Mouse (Mus musculus) CH12.LX (cell line): ENCODE results near the gene Sh3bp2. TPM values are rescaled to one million over a fixed set of nuclear protein-coding genes. Genes with fewer than 3 reads are reported as not detected.

ENCODE experiments used
- DNase-seq: peaks from one replicate; pipeline ENCODE4 v3.0.0-alpha.2; 2013; ENCODE audit errors: extremely low read depth
- H3K27ac ChIP-seq: 2 replicates; pipeline ENCODE4 v1.5.1; 2012; ENCODE audit warnings: low read depth, mild to moderate bottlenecking, control low read depth, moderate library complexity; ENCODE audit not compliant: insufficient read depth
- H3K27me3 ChIP-seq: replicated peaks from 2 replicates; pipeline ENCODE3; 2012; ENCODE audit warnings: inconsistent platforms
- H3K36me3 ChIP-seq, 2 experiments: replicated peaks in 1 of 2; 2 replicates each; pipeline versions ENCODE3 to v1.6.1; 2012; ENCODE audit warnings: inconsistent platforms in 1 of 2, low read length in 1 of 2, mild to moderate bottlenecking in 1 of 2, mixed read lengths in 1 of 2, moderate library complexity in 1 of 2; ENCODE audit not compliant: control insufficient read depth in 1 of 2, insufficient read depth in 1 of 2
- H3K4me1 ChIP-seq, 2 experiments: 2 replicates each; pipeline ENCODE4 v1.6.1; 2012; ENCODE audit warnings: inconsistent platforms in 1 of 2, moderate library complexity in 1 of 2; ENCODE audit not compliant: insufficient read depth in 2 of 2, control insufficient read depth in 1 of 2
- H3K4me2 ChIP-seq: 2 replicates; pipeline ENCODE4 v1.6.1; 2012; ENCODE audit warnings: low read depth, mild to moderate bottlenecking, control low read depth; ENCODE audit not compliant: poor library complexity, insufficient read depth, severe bottlenecking
- H3K4me3 ChIP-seq, 3 experiments: fragments of 150-350 bp in 1 of 3; sonication (generic) in 1 of 3; replicated peaks in 1 of 3; 2 replicates each; pipeline versions ENCODE3 to v1.5.1; 2011 to 2012; ENCODE audit warnings: low read depth in 2 of 3, low read length in 2 of 3, mild to moderate bottlenecking in 2 of 3, moderate library complexity in 2 of 3, control low read depth in 1 of 3, improper control_type of control experiment in 1 of 3, inconsistent platforms in 1 of 3, mixed read lengths in 1 of 3; ENCODE audit not compliant: poor library complexity in 1 of 3
- H3K79me2 ChIP-seq: replicated peaks from 2 replicates; pipeline ENCODE4 v1.6.1; 2012; ENCODE audit warnings: mild to moderate bottlenecking, moderate library complexity; ENCODE audit not compliant: control insufficient read depth, poor library complexity, insufficient read depth, severe bottlenecking; ENCODE audit errors: extremely low read depth
- H3K9ac ChIP-seq: 2 replicates; pipeline ENCODE4 v1.6.1; 2012; ENCODE audit warnings: low read depth, mild to moderate bottlenecking, control low read depth, moderate library complexity; ENCODE audit not compliant: insufficient read depth
- H3K9me3 ChIP-seq: replicated peaks from 2 replicates; pipeline ENCODE3; 2012; ENCODE audit warnings: low read length, inconsistent platforms, mixed read lengths
- CTCF ChIP-seq, 2 experiments: IDR thresholded peaks in 1 of 2; conservative IDR thresholded peaks in 1 of 2; 2 replicates each; pipeline ENCODE4 v1.5.1; 2011 to 2012; ENCODE audit warnings: low read depth in 2 of 2, low read length in 2 of 2, improper control_type of control experiment in 1 of 2, inconsistent platforms in 1 of 2, mild to moderate bottlenecking in 1 of 2, moderate library complexity in 1 of 2
- E2F4 ChIP-seq: IDR thresholded peaks from 2 replicates; pipeline ENCODE4 v1.6.1; 2011; ENCODE audit warnings: low read depth, low read length, improper control_type of control experiment; ENCODE audit not compliant: insufficient replicate concordance
- ELF1 ChIP-seq: IDR thresholded peaks from 2 replicates; pipeline ENCODE4 v1.6.1; 2014; ENCODE audit warnings: low read depth, mild to moderate bottlenecking, inconsistent platforms, low read length, improper control_type of control experiment
- EP300 ChIP-seq: IDR thresholded peaks from 2 replicates; pipeline ENCODE4 v1.6.1; 2011; ENCODE audit warnings: low read length, improper control_type of control experiment
- ETS1 ChIP-seq: conservative IDR thresholded peaks from 2 replicates; pipeline ENCODE4 v1.6.1; 2012; ENCODE audit warnings: low read depth, mild to moderate bottlenecking, inconsistent platforms, low read length, improper control_type of control experiment, moderate library complexity
- HCFC1 ChIP-seq: IDR thresholded peaks from 2 replicates; pipeline ENCODE4 v1.6.1; 2012; ENCODE audit warnings: low read depth, mild to moderate bottlenecking, inconsistent platforms, low read length, improper control_type of control experiment
- IRF4 ChIP-seq: IDR thresholded peaks from 2 replicates; pipeline ENCODE4 v1.6.1; 2014; ENCODE audit warnings: low read depth, mild to moderate bottlenecking, inconsistent platforms, low read length, improper control_type of control experiment
- MAZ ChIP-seq: IDR thresholded peaks from 2 replicates; pipeline ENCODE4 v1.6.1; 2012; ENCODE audit warnings: low read depth, mild to moderate bottlenecking, inconsistent platforms, low read length, improper control_type of control experiment, moderate library complexity
- MEF2A ChIP-seq: IDR thresholded peaks from 2 replicates; pipeline ENCODE4 v1.6.1; 2014; ENCODE audit warnings: low read depth, mild to moderate bottlenecking, inconsistent platforms, low read length, improper control_type of control experiment, borderline replicate concordance
- MXI1 ChIP-seq: IDR thresholded peaks from 2 replicates; pipeline ENCODE4 v1.6.1; 2011; ENCODE audit warnings: mild to moderate bottlenecking, low read depth, low read length, improper control_type of control experiment
- MYC ChIP-seq: IDR thresholded peaks from 2 replicates; pipeline ENCODE4 v1.6.1; 2011; ENCODE audit warnings: low read depth, mild to moderate bottlenecking, improper control_type of control experiment, low read length
- NELFE ChIP-seq: IDR thresholded peaks from 2 replicates; pipeline ENCODE4 v1.6.1; 2011; ENCODE audit warnings: low read depth, low read length, improper control_type of control experiment
- NRF1 ChIP-seq: IDR thresholded peaks from 2 replicates; pipeline ENCODE4 v1.6.1; 2014; ENCODE audit warnings: low read depth, mild to moderate bottlenecking, inconsistent platforms, low read length, improper control_type of control experiment, moderate library complexity
- POLR2A ChIP-seq: IDR thresholded peaks from 2 replicates; pipeline ENCODE4 v1.6.1; 2011; ENCODE audit warnings: low read depth, mild to moderate bottlenecking, improper control_type of control experiment, low read length
- RAD21 ChIP-seq: IDR thresholded peaks from 2 replicates; pipeline ENCODE4 v1.6.1; 2011; ENCODE audit warnings: low read depth, mild to moderate bottlenecking, low read length, improper control_type of control experiment, moderate library complexity
- RCOR1 ChIP-seq: conservative IDR thresholded peaks from 2 replicates; pipeline ENCODE4 v1.6.1; 2012; ENCODE audit warnings: low read depth, mild to moderate bottlenecking, inconsistent platforms, low read length, improper control_type of control experiment
- SIN3A ChIP-seq: IDR thresholded peaks from 2 replicates; pipeline ENCODE4 v1.6.1; 2012; ENCODE audit warnings: low read length, improper control_type of control experiment, inconsistent platforms
- SMC3 ChIP-seq: IDR thresholded peaks from 2 replicates; pipeline ENCODE4 v1.6.1; 2011; ENCODE audit warnings: low read depth, low read length, improper control_type of control experiment
- TBP ChIP-seq: conservative IDR thresholded peaks from 2 replicates; pipeline ENCODE4 v1.6.1; 2011; ENCODE audit warnings: low read depth, low read length, improper control_type of control experiment
- TCF12 ChIP-seq: IDR thresholded peaks from 2 replicates; pipeline ENCODE4 v1.6.1; 2014; ENCODE audit warnings: low read depth, mild to moderate bottlenecking, inconsistent platforms, low read length, improper control_type of control experiment
- USF2 ChIP-seq: conservative IDR thresholded peaks from 2 replicates; pipeline ENCODE4 v1.6.1; 2011; ENCODE audit warnings: low read depth, low read length, improper control_type of control experiment
- ZC3H11A ChIP-seq: IDR thresholded peaks from 2 replicates; pipeline ENCODE4 v1.6.1; 2012; ENCODE audit warnings: low read depth, mild to moderate bottlenecking, inconsistent platforms, low read length, improper control_type of control experiment
- ZKSCAN1 ChIP-seq: IDR thresholded peaks from 2 replicates; pipeline ENCODE4 v1.6.1; 2012; ENCODE audit warnings: low read depth, inconsistent platforms, low read length, improper control_type of control experiment, borderline replicate concordance
- ZMIZ1 ChIP-seq: IDR thresholded peaks from 2 replicates; pipeline ENCODE4 v1.6.1; 2012; ENCODE audit warnings: low read depth, mild to moderate bottlenecking, inconsistent platforms, low read length, improper control_type of control experiment
- ZNF384 ChIP-seq: IDR thresholded peaks from 2 replicates; pipeline ENCODE4 v1.6.1; 2012; ENCODE audit warnings: low read depth, low read length, improper control_type of control experiment, inconsistent platforms
- dilution Hi-C: fragments of 300-500 bp; cut with MboI; formaldehyde crosslinking; loops from 2 replicates; pipeline ENCODE4 v1.14.3; 2020; ENCODE audit warnings: low sequenced_read_pairs; ENCODE audit not compliant: extremely low pct_unique_long_range_greater_than_20kb, extremely low pct_ligation_motif_present
- in situ Hi-C: fragments of 300-500 bp; cut with MboI; formaldehyde crosslinking; loops from 3 replicates; pipeline ENCODE4 v1.14.3; 2019; ENCODE audit warnings: low sequenced_read_pairs, low pct_ligation_motif_present, low pct_unique_long_range_greater_than_20kb, mixed read lengths
- polyA plus RNA-seq: library from polyadenylated mRNA; unstranded; fragments of >175 nt; gene quantifications from 2 replicates; pipeline ENCODE4 v1.2.1, GENCODE M21; 2012; ENCODE audit warnings: low read depth; ENCODE audit not compliant: insufficient read length
- total RNA-seq, 2 experiments: library from RNA; depleted of rRNA; stranded (reverse); fragments of 300-350 nt in 1 of 2; fragments of >200 nt in 1 of 2; gene quantifications; 2 replicates each; pipeline ENCODE4 v1.2.3; 2012 to 2014

The Sh3bp2 gene
- total and polyA plus RNA-seq, 3 experiments: 5.8 to 10.5 (median 7.3) TPM

GRCm38 (mm10) chr5:34543114-34543513 lies 17.5 kb downstream of the Sh3bp2 start:
- Histone ChIP-seq H3K27me3 (no peaks in the 10 kb centered on the region), H3K4me2 (peak overlapping the region; percentile 77), H3K4me1 (peaks cover 19 to 49% of the 10 kb centered on the region in 2 experiments), H3K4me3 (peak overlapping the region; percentile 60 to 68 (median 61)), H3K9me3 (peaks cover 5% of the 10 kb centered on the region), H3K79me2 (peaks cover 4% of the 10 kb centered on the region; the same call in 1 of the 2 replicates), H3K9ac (peak overlapping the region; percentile 72; the same call in 1 of the 2 replicates), H3K27ac (peak overlapping the region; percentile 50), H3K36me3 (peaks cover 9 to 27% of the 10 kb centered on the region in 2 experiments)
- peak; percentile 62 for DNase-seq
- in situ Hi-C loops (loop anchor here (25.0 kb wide), 1 partner anchor 494 kb away; the partner anchor contains the start of gene Hgfac), dilution Hi-C loops (no loop called here)
- TF ChIP-seq TBP: 0 out of 2 replicates have a peak, but pooled peaks have one; percentile 42
- peak; percentile 77 for TF ChIP-seq POLR2A
- TF ChIP-seq RCOR1: no peak
- TF ChIP-seq MXI1: no peak
- peak; percentile 43; the same call in 1 of the 2 replicates for TF ChIP-seq TCF12
- no peak for TF ChIP-seq MAZ
- TF ChIP-seq NELFE: peak; percentile 49; the same call in 1 of the 2 replicates
- TF ChIP-seq HCFC1: peak; percentile 63
- TF ChIP-seq IRF4: peak; percentile 8; the same call in 1 of the 2 replicates
- TF ChIP-seq MYC: no peak
- TF ChIP-seq ZKSCAN1: no peak
- TF ChIP-seq E2F4: no peak
- peak; percentile 78 for TF ChIP-seq ELF1
- no peak for TF ChIP-seq ZMIZ1
- TF ChIP-seq ZC3H11A: no peak

DNA sequence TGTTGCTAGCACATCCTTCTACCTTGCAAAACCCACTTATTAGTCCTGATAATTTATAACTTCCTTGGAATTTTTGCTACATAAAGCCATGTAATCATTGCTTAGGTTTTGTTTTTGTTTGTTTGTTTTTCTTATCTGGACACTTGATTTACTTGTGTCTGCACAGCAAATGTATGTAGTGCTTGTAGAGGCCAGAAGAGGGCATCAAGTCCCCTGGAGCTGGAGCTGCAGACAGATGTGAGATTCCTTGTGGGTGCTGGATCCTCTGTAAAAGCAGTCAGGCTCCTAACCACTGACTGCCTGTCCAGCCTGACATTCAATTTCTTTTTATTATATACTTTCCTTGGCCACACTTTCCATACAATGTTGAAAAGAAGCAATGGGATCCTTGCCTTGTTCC lies 21.8 kb downstream of the Sh3bp2 start:
- Histone ChIP-seq H3K4me2 (no peak overlapping the region), H3K27ac (no peak overlapping the region), H3K27me3 (no peaks in the 10 kb centered on the region), H3K36me3 (peaks cover 31 to 70% of the 10 kb centered on the region in 2 experiments), H3K9ac (no peak overlapping the region), H3K4me1 (peaks cover 8 to 35% of the 10 kb centered on the region in 2 experiments), H3K79me2 (peaks cover 4% of the 10 kb centered on the region; the same call in 1 of the 2 replicates), H3K9me3 (peaks cover 5% of the 10 kb centered on the region), H3K4me3 (no peak overlapping the region)
- peak; percentile 39 for DNase-seq
- TF ChIP-seq ZC3H11A (no peak), MEF2A (no peak), EP300 (no peak), TCF12 (no peak), ETS1 (no peak), RAD21 (peak; percentile 52), ELF1 (no peak), ZNF384 (no peak), USF2 (no peak), NRF1 (no peak), MAZ (no peak), IRF4 (no peak), SIN3A (no peak), CTCF (conservative IDR thresholded peaks at IDR 0.05 in 1 of 2, IDR thresholded peaks at IDR 0.05 in 1 of 2; ENCODE audit: low read depth in 2 of 2, low read length in 2 of 2) (peak; percentile 42 to 68; a peak in 3 of 4 replicates), SMC3 (peak; percentile 48)
- dilution Hi-C loops (no loop called here), in situ Hi-C loops (loop anchor here (25.0 kb wide), 1 partner anchor 490 kb away; the partner anchor contains the start of gene Hgfac)
